In the genomic region with DNA sequence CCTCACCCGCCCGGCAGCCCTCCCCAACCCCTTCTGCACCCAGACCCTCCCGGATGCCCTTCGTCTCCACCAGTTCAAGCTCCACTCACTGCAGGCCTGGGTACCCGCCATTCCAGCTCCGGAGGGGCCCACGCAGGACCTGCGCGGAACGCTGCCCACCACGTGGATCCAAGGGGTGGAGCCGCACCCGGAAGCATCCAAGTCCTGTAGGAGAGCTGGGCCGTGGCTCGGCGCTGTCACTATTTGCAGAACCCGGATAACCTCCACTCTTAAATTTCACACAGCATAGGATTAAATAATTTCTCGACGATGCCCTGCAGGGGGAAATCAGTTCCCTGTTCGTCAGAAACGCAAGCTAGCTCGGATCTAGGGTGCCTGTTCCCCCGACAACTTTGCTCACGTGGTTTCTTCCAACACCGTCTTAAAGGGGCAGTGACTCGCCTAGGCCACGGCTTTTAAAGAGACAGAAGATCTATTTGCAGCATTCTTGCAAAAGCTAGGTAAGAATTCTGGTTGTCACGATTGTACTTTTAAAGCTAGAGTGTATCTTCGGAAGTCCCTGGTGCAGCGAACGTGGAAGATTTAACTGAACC, we compare ENCODE assay signal across 8 mouse cellular contexts. TPM values are rescaled to one million over a fixed set of nuclear protein-coding genes. Genes with fewer than 3 reads are reported as not detected.
DNase-seq lines count a peak whose midpoint lies in the region; ATAC-seq and TF ChIP-seq lines count a peak whose summit lies in the region.

A gene (minus strand): TSS at position 185 of the 593 bp plus-strand sequence.
A gene (plus strand): TSS at position 451 of the 593 bp plus-strand sequence.

- peak within 1 kb of the TSS; percentile 66 for H3K4me3 ChIP-seq in hindbrain, embryonic 12.5 days
- peak within 1 kb of the TSS; percentile 58 for H3K4me3 ChIP-seq in lung, postnatal 0 days (ENCODE audit: low read depth, low read length)

- CTCF ChIA-PET in Patski (lab: Charles Lee), result interaction anchor here (0.9 to 5.8 kb wide), 3 partner anchors 11 to 19 kb away, joined by 3 to 38 read pairs (median 4); no protein-coding TSS in a partner anchor

- 0% methylated on average over 29 of the region's 31 CpGs for WGBS in hindbrain, embryonic 12.5 days
- under 1% methylated on average over 30 of the region's 31 CpGs for WGBS in lung, postnatal 0 days

- peaks cover 28% of the 10 kb centered on the region for H3K4me1 ChIP-seq in hindbrain, embryonic 12.5 days
- no peaks in the 10 kb centered on the region; the same call in 1 of the 2 replicates for H3K4me1 ChIP-seq in lung, postnatal 0 days (ENCODE audit: insufficient read depth, low read depth, low read length)

- in situ Hi-C loops in Patski (cut with MboI; ENCODE audit: low pct_unique_long_range_greater_than_20kb), result no loop called here

- peak within 1 kb of the TSS; percentile 75 for H3K9ac ChIP-seq in hindbrain, embryonic 12.5 days
- H3K9ac ChIP-seq in lung, postnatal 0 days (replicated peaks; ENCODE audit: low read depth), result peak within 1 kb of the TSS; percentile 62

- TF ChIP-seq CTCF in Patski (IDR thresholded peaks at IDR 0.05), result no peak
- TF ChIP-seq CTCF in lung, postnatal 0 days (IDR thresholded peaks at IDR 0.05), result no peak

- TF ChIP-seq EP300 in lung, postnatal 0 days (IDR thresholded peaks at IDR 0.05), result peak; percentile 71

- DNase-seq in Patski (ENCODE audit: low read depth, low spot score), result no peak
- DNase-seq in cerebellum, adult 9-11 months, result peak; percentile 91
- DNase-seq in frontal cortex, postnatal 10 days (ENCODE audit: low spot score in 2 of 2), result peak; percentile 80 to 89
- peak; percentile 86 to 91 for DNase-seq in layer of hippocampus, postnatal 10 days (ENCODE audit: low spot score in 2 of 2)
- peak; percentile 94 for DNase-seq in lung, postnatal 0 days (ENCODE audit: low spot score)
- DNase-seq in ovary, postnatal 14 days (ENCODE audit: low spot score), result peak; percentile 77
- peak; percentile 86 for DNase-seq in thymus, postnatal 14 days

- H3K9me3 ChIP-seq in hindbrain, embryonic 12.5 days (replicated peaks), result no peaks in the 10 kb centered on the region
- no peaks in the 10 kb centered on the region for H3K9me3 ChIP-seq in lung, postnatal 0 days (ENCODE audit: low read length)

- peaks cover 28% of the 10 kb centered on the region for H3K36me3 ChIP-seq in hindbrain, embryonic 12.5 days
- H3K36me3 ChIP-seq in lung, postnatal 0 days (ENCODE audit: insufficient read depth, low read length), result no peaks in the 10 kb centered on the region

- H3K27me3 ChIP-seq in Patski, result no peaks in the 10 kb centered on the region
- H3K27me3 ChIP-seq in hindbrain, embryonic 12.5 days, result peaks cover 17% of the 10 kb centered on the region; the same call in 1 of the 2 replicates
- no peaks in the 10 kb centered on the region for H3K27me3 ChIP-seq in lung, postnatal 0 days (replicated peaks; ENCODE audit: insufficient read depth, low read length)

- POLR2A ChIA-PET in Patski (lab: Charles Lee), result interaction anchor here (0.6 to 1.8 kb wide), 5 partner anchors 17 to 94 kb away, joined by 3 to 4 read pairs (median 3); no protein-coding TSS in a partner anchor

- 0 out of 2 replicates have a peak within 1 kb of the TSS, but pooled peaks have one; percentile 13 for H3K27ac ChIP-seq in hindbrain, embryonic 12.5 days
- peak within 1 kb of the TSS; percentile 58 for H3K27ac ChIP-seq in lung, postnatal 0 days (ENCODE audit: low read length)

- H3K4me2 ChIP-seq in hindbrain, embryonic 12.5 days (replicated peaks), result peak within 1 kb of the TSS; percentile 96
- peak within 1 kb of the TSS; percentile 91 for H3K4me2 ChIP-seq in lung, postnatal 0 days (replicated peaks; ENCODE audit: low read depth, low read length)

- ATAC-seq in Patski, result peak; percentile 33
- ATAC-seq in hindbrain, embryonic 12.5 days (ENCODE audit: low FRiP score), result peak; percentile 71
- ATAC-seq in lung, postnatal 0 days, result peak; percentile 61

RNA-seq across cellular contexts. Expression of the first gene that starts in this region (rescaled TPM):
- 16.6 TPM for polyA plus RNA-seq in Patski (2021)
- 17.3 and 20.4 TPM in 2 replicates for polyA plus RNA-seq in hindbrain, embryonic 12.5 days (2016; fragmentation: Nextera tagmentation; extraction: Ambion mirVana)
- 10 to 100 TPM; 17.6 to 18.1 TPM for total RNA-seq in layer of hippocampus, postnatal 10 days (2021)
- 6.5 and 7.6 TPM in 2 replicates for polyA plus RNA-seq in lung, postnatal 0 days (2015; fragmentation: Nextera tagmentation; extraction: Ambion mirVana)

RNA-seq across cellular contexts. Expression of the second gene that starts in this region (rescaled TPM):
- 11.9 TPM for polyA plus RNA-seq in Patski (2021)
- polyA plus RNA-seq in hindbrain, embryonic 12.5 days (2016; fragmentation: Nextera tagmentation; extraction: Ambion mirVana), result 4.7 and 5.5 TPM in 2 replicates
- total RNA-seq in layer of hippocampus, postnatal 10 days (2021), result 1 to 10 TPM; 3.4 to 4.5 TPM
- polyA plus RNA-seq in lung, postnatal 0 days (2015; fragmentation: Nextera tagmentation; extraction: Ambion mirVana), result 4.1 and 4.2 TPM in 2 replicates
